Mouse (Mus musculus) neural tube, embryonic 14.5 days (tissue): ENCODE data around the gene Tgfa. TPM values are rescaled to one million over a fixed set of nuclear protein-coding genes. Genes with fewer than 3 reads are reported as not detected.

Experiments
- ATAC-seq: fragments of 200-750 bp; cut with Nextera tagmentation; 2 replicates; pipeline ENCODE4 v1.8.0; 2017; ENCODE audit warnings: low read depth, mild to moderate bottlenecking, moderate TSS enrichment, moderate library complexity
- H3K27ac ChIP-seq: fragments of 300-500 bp; sonication (generic); 2 replicates; pipeline ENCODE4 v1.5.1; 2014; ENCODE audit warnings: low read depth, mild to moderate bottlenecking, control low read depth, low read length, moderate library complexity, mixed read lengths
- H3K27me3 ChIP-seq: fragments of 300-500 bp; sonication (generic); 2 replicates; pipeline ENCODE4 v1.6.1; 2014; ENCODE audit warnings: low read length; ENCODE audit not compliant: control insufficient read depth, insufficient read depth
- H3K36me3 ChIP-seq: fragments of 300-500 bp; sonication (generic); 2 replicates; pipeline ENCODE4 v1.6.1; 2014; ENCODE audit warnings: low read length, mixed read lengths; ENCODE audit not compliant: control insufficient read depth, insufficient read depth
- H3K4me1 ChIP-seq: fragments of 300-500 bp; sonication (generic); 2 replicates; pipeline ENCODE4 v1.6.1; 2014; ENCODE audit warnings: low read length; ENCODE audit not compliant: control insufficient read depth, insufficient read depth
- H3K4me2 ChIP-seq: fragments of 300-500 bp; sonication (generic); 2 replicates; pipeline ENCODE4 v1.6.1; 2014; ENCODE audit warnings: mild to moderate bottlenecking, low read depth, low read length, control low read depth
- H3K4me3 ChIP-seq: fragments of 300-500 bp; sonication (generic); 2 replicates; pipeline ENCODE4 v1.5.1; 2014; ENCODE audit warnings: low read depth, low read length, control low read depth, mixed read lengths
- H3K9ac ChIP-seq: fragments of 300-500 bp; sonication (generic); replicated peaks from 2 replicates; pipeline ENCODE4 v1.6.1; 2014; ENCODE audit warnings: low read depth, mild to moderate bottlenecking, control low read depth, low read length, mixed read lengths
- H3K9me3 ChIP-seq: fragments of 300-500 bp; sonication (generic); 2 replicates; pipeline ENCODE4 v1.6.1; 2016; ENCODE audit warnings: low read length; ENCODE audit not compliant: control insufficient read depth
- WGBS: fragments of 180-500 bp; shearing (Covaris S2); extraction: QIAGEN DNeasy Blood & Tissue Kit; methylation state at CpG from one replicate; pipeline ENCODE4 v1.1.7; 2014; 5-methylcytosine and 5-hydroxymethylcytosine counted together
- polyA plus RNA-seq: library from polyadenylated mRNA; unstranded; fragments of >200 nt; fragmentation: Nextera tagmentation; extraction: Ambion mirVana; gene quantifications from 2 replicates; pipeline ENCODE4 v1.2.1, GENCODE M21; 2014

Tgfa gene
- polyA plus RNA-seq, 1 experiment from 2014 or later, result 24.3 TPM

DNA sequence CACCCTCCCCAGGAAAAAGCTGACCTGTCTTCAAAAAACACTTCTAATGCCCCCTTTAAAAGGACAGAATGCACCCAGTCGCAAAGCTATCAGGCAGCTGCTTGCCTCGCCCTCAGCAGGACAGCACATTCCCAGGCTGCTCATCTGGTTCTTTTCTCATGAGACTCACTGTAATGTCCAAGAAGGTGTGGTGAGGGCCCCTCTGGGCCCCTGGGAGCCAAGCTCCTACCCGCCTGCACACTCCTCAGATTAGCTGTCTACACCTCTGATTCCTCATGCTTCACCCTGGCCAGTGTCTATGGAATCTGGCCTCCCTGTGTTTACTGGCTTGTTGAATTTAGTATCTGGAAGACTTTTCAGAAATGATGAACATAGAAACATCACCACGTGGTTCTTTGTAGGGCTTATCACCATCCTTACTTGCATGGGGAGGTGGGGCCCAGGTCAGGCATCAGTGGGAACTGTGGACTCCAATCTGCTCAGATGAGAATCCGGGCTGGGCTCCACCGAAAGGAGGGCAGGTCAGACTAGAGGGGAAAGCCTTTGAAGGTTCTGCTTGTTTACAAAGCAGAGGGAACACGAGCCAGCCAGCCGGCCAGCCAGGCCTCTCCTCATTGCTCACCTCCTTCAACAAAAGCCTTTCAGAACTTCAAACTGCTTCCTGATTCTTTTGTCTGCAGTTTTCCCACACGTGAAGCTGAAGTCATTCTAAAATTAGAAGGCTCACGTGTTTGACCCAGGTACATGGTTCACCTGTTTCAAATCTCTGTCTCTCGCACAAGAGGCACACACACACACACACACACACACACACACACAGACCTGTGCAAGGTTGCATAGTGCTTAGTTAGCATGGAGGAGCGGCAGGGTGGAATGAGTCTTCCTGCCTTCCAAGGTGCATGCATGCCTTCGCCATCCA, 38.7 kb downstream of the Tgfa start:
- no peak overlapping the region for H3K4me2 ChIP-seq
- H3K4me3 ChIP-seq, result no peak overlapping the region
- H3K36me3 ChIP-seq, result no peaks in the 10 kb centered on the region
- no peaks in the 10 kb centered on the region for H3K4me1 ChIP-seq
- no peaks in the 10 kb centered on the region for H3K27me3 ChIP-seq
- no peak overlapping the region for H3K9ac ChIP-seq
- 41% methylated on average over 13 of the region's 13 CpGs for WGBS
- no peak overlapping the region; the same call in 1 of the 2 replicates for H3K27ac ChIP-seq
- H3K9me3 ChIP-seq, result no peaks in the 10 kb centered on the region
- no peak for ATAC-seq

DNA sequence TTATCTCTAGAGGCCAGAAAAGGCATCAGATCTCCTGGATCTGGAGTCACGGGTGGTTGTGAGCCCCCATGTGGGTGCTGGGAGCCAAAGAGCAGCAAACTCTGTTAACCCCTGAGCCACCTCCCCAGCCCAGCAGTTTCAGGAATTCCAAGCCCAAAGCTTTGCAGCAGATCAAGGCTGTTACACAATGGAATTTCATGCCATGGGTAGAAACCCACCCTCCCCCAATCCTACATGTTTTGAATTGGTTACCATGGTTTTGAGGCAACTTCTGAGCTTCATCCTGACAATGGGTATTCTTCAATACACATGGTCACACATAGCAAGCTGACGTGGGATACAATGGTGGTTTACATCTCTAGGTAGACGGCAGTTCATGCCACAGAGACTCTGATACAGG, 49.8 kb downstream of the Tgfa start:
- ATAC-seq, result no peak
- H3K4me3 ChIP-seq, result no peak overlapping the region
- no peaks in the 10 kb centered on the region for H3K36me3 ChIP-seq
- no peaks in the 10 kb centered on the region for H3K27me3 ChIP-seq
- H3K4me2 ChIP-seq, result no peak overlapping the region
- no peaks in the 10 kb centered on the region for H3K9me3 ChIP-seq
- H3K27ac ChIP-seq, result no peak overlapping the region
- no peak overlapping the region for H3K9ac ChIP-seq
- 23% methylated on average over 3 of the region's 3 CpGs for WGBS
- H3K4me1 ChIP-seq, result no peaks in the 10 kb centered on the region

DNA sequence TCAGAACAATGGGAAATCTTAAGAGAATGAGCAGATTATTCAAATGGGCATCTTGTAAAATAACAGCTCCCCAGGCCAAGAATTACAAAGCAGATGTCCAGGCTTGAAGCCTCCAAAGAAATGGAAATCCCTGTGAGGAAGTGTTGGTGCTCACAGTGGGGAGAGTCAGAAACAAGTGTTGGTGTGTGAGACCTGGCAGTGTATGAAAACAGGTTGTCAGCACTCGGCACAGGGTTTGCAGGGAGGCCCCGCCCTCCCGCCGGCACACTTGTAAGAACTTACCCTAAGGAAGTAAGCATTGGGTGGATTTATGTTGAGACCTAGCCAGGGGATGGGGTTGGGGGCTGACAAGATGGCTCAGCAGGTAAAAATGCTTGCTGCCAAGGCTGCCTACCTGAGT, 50.9 kb downstream of the Tgfa start:
- no peak for ATAC-seq
- no peaks in the 10 kb centered on the region for H3K36me3 ChIP-seq
- WGBS, result 58% methylated on average over 4 of the region's 4 CpGs

DNA sequence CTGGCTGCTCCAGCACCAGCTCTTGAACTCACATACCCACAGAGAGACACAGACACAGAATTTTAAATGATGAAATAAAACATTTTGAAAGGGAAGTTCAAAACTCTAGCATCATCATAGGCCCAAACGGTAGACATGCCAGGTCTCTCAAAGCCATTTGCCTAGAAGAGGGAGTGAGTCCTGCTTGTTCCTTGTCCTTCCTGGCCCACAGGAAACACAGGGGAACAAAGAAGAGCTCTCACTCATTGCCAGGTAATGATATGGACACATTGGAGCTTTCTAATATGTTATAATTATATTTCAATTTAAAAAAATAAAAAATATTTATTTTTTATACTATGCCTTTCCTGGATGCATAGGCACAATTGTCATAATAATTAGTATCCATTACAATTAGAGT, 53.5 kb downstream of the Tgfa start:
- H3K9me3 ChIP-seq, result no peaks in the 10 kb centered on the region
- H3K4me1 ChIP-seq, result no peaks in the 10 kb centered on the region
- 78% methylated on average over 1 of the region's 1 CpGs for WGBS
- H3K27me3 ChIP-seq, result no peaks in the 10 kb centered on the region
- H3K4me3 ChIP-seq, result no peak overlapping the region
- no peak for ATAC-seq
- H3K4me2 ChIP-seq, result no peak overlapping the region
- H3K9ac ChIP-seq, result no peak overlapping the region
- H3K27ac ChIP-seq, result no peak overlapping the region
- no peaks in the 10 kb centered on the region for H3K36me3 ChIP-seq

More for the DNA sequence above, 50.9 kb downstream of the Tgfa start:
- no peaks in the 10 kb centered on the region for H3K9me3 ChIP-seq
- H3K4me3 ChIP-seq, result no peak overlapping the region
- H3K4me2 ChIP-seq, result no peak overlapping the region
- H3K27ac ChIP-seq, result no peak overlapping the region
- H3K4me1 ChIP-seq, result no peaks in the 10 kb centered on the region
- no peak overlapping the region for H3K9ac ChIP-seq
- no peaks in the 10 kb centered on the region for H3K27me3 ChIP-seq

DNA sequence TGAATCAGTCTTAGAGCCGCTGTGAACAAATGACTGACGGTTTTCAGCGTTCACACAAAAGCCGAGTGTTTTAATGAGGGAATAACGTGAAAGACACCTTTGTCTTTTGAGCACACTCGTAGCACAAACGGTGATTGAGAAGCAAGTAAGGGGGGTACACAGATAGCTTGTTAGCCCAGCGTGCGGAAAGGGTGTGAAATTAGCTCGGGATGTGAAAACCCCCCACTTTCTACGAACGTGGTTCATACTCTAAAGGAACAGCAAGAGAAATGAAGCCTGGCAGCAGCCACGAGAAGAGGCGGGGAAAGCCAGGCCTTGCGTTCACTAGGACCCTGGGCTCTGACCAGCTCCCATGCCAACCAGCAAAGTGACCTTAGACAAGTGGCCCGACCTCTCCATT, 54.0 kb downstream of the Tgfa start:
- Histone ChIP-seq H3K9me3 (no peaks in the 10 kb centered on the region), H3K27me3 (no peaks in the 10 kb centered on the region), H3K4me1 (no peaks in the 10 kb centered on the region), H3K27ac (no peak overlapping the region), H3K36me3 (no peaks in the 10 kb centered on the region), H3K4me3 (no peak overlapping the region), H3K4me2 (no peak overlapping the region), H3K9ac (no peak overlapping the region)
- WGBS, result 27% methylated on average over 16 of the region's 16 CpGs
- no peak; the same call in 1 of the 2 replicates for ATAC-seq

DNA sequence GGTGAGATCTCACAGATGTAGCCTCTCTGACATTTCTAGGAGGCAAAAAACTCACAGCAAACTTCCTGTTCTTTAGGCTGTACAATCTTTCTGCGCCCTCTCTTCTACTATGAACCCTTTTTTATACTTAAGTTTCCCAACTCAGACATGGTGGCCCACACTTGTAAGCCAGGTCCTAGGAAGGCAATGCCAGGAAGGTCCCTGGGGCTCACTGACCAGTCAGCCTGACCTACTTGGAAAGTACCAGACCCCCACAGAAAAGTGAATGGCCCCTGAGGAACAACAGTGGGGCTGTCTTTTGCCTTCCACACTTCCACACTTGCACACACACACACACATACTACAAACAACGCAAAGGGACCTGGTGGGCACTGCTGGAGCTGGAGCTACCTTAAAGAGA, 55.2 kb downstream of the Tgfa start:
- WGBS, result 97% methylated on average over 2 of the region's 2 CpGs
- no peak overlapping the region for H3K9ac ChIP-seq
- H3K4me3 ChIP-seq, result no peak overlapping the region
- H3K4me2 ChIP-seq, result no peak overlapping the region
- H3K4me1 ChIP-seq, result no peaks in the 10 kb centered on the region
- no peaks in the 10 kb centered on the region for H3K9me3 ChIP-seq
- no peaks in the 10 kb centered on the region for H3K36me3 ChIP-seq
- H3K27me3 ChIP-seq, result no peaks in the 10 kb centered on the region
- ATAC-seq, result no peak
- no peak overlapping the region for H3K27ac ChIP-seq

DNA sequence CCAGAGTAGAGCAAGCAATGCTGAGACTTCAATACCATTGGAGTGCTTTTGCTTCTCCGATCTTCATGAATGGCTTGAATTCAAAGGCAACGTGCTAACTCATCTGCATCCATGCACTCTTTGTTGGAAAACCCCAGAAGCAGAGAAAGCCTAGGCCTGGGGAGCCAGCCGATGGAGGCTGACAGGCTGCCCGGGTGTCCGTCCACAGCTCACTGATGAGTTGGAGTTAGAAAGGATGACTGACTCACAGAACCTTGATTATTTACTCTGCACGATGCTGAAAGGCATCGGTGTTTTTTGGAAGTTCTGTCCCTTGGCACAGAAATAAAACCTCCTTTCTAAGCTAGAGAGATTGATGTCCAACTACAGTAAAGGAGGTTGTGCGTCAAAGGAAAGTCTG, 55.8 kb downstream of the Tgfa start:
- no peaks in the 10 kb centered on the region for H3K9me3 ChIP-seq
- no peaks in the 10 kb centered on the region for H3K27me3 ChIP-seq
- no peak overlapping the region for H3K4me3 ChIP-seq
- no peak for ATAC-seq
- H3K9ac ChIP-seq, result no peak overlapping the region
- H3K4me1 ChIP-seq, result no peaks in the 10 kb centered on the region
- H3K36me3 ChIP-seq, result no peaks in the 10 kb centered on the region
- WGBS, result 51% methylated on average over 8 of the region's 8 CpGs
- no peak overlapping the region for H3K4me2 ChIP-seq
- H3K27ac ChIP-seq, result no peak overlapping the region

DNA sequence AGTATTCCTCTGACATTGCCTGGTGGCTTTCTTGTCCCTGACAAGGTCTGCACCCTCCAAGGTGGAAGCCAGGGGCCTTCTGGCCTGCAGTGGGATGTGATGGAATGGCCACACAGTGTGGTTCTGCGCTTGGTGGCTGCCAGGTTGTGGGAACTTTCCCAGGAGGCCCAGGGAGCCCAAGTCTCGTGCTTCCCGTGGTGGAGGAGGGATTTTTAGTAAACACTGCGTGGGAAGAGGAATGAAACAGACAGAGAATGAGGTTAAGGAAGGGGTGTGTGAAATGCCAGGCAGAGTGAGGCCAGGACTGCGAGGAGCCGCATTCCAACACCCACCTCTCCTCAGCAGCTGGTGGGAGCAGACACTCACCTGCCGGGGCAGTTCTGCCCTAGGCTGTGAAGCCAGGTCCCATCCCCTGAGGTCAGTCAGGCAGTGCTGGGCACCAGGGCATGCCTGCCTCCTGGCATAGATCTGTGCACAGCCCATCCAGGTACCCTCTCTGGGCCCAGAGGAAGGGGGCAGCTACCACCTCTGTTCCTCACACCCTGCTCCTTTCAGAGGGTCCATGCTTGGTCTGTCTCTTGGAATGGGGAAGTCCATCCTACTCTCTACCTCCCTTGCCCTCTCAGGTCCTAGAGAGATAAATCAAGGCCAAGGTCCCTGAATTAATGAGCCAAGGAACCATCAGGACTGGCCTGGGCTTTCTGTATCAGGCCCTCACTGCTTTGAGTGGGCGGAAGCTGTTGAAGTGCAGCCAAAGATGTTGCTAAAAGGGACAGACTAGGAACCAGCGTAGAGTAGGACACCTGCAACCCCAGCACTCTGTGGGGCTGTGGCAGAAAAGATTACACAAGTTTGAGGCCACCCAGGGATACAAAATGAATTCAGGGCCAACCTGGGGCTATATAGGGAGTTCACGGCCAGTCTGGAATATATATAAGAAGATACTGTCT, 57.4 kb downstream of the Tgfa start:
- no peaks in the 10 kb centered on the region for H3K4me1 ChIP-seq
- H3K4me2 ChIP-seq, result no peak overlapping the region
- WGBS, result 81% methylated on average over 10 of the region's 10 CpGs
- H3K9me3 ChIP-seq, result no peaks in the 10 kb centered on the region
- H3K36me3 ChIP-seq, result no peaks in the 10 kb centered on the region
- no peak for ATAC-seq
- H3K4me3 ChIP-seq, result no peak overlapping the region
- H3K9ac ChIP-seq, result no peak overlapping the region
- H3K27me3 ChIP-seq, result no peaks in the 10 kb centered on the region
- no peak overlapping the region for H3K27ac ChIP-seq

DNA sequence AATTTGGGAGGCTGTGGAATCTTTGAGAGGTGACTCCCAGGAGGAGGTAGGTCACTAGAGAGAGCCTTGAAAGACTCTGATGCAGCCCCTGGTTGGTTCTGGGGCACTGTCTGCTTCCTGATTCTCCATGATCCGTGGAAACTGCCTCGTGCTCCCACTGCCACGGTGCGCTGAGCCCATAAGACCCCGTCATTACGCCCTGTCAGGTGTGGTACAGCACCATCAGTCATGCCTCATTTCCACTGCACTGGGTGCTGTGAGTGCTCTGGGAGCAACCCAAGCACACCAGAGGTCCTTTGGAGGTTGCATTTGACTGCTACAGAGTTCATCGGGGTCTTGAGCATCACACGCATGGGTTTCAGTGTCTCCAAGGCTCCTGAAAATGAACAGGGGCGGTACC, 60.9 kb downstream of the Tgfa start:
- Histone ChIP-seq H3K9ac (no peak overlapping the region), H3K36me3 (no peaks in the 10 kb centered on the region), H3K4me3 (no peak overlapping the region), H3K9me3 (no peaks in the 10 kb centered on the region), H3K4me1 (no peaks in the 10 kb centered on the region), H3K27me3 (no peaks in the 10 kb centered on the region), H3K27ac (no peak overlapping the region), H3K4me2 (no peak overlapping the region)
- ATAC-seq, result no peak
- WGBS, result 73% methylated on average over 9 of the region's 9 CpGs
